Mouse (Mus musculus) heart, embryonic 13.5 days (tissue): Measurements from ENCODE around the gene Ifitm10. TPM values are rescaled to one million over a fixed set of nuclear protein-coding genes. Genes with fewer than 3 reads are reported as not detected.
A peak's percentile ranks its signal among the peaks of the same experiment; 100 is the strongest.
"Not testable (repeated sequence)": the region's sequence is repeated elsewhere in the genome, so short reads cannot be mapped to it uniquely, and the experiment has no call there.

ENCODE experiments used
- ATAC-seq: fragments of 200-750 bp; cut with Nextera tagmentation; 2 replicates; pipeline ENCODE4 v1.8.0; 2017; ENCODE audit warnings: moderate TSS enrichment; ENCODE audit not compliant: insufficient number of reproducible peaks, low FRiP score, low TSS enrichment; ENCODE audit errors: extremely low read depth
- H3K27ac ChIP-seq: fragments of 300-500 bp; sonication (generic); replicated peaks from 2 replicates; pipeline ENCODE4 v1.5.1; 2015; ENCODE audit warnings: moderate library complexity, mild to moderate bottlenecking, inconsistent platforms
- H3K27me3 ChIP-seq: fragments of 300-500 bp; sonication (generic); replicated peaks from 2 replicates; pipeline ENCODE4 v1.6.1; 2015; ENCODE audit warnings: mild to moderate bottlenecking, inconsistent platforms
- H3K36me3 ChIP-seq: fragments of 300-500 bp; sonication (generic); 2 replicates; pipeline ENCODE4 v1.6.1; 2015; ENCODE audit warnings: mild to moderate bottlenecking, inconsistent platforms
- H3K4me1 ChIP-seq: fragments of 300-500 bp; sonication (generic); 2 replicates; pipeline ENCODE4 v1.6.1; 2015; ENCODE audit warnings: inconsistent platforms
- H3K4me2 ChIP-seq: fragments of 300-500 bp; sonication (generic); 2 replicates; pipeline ENCODE4 v1.6.1; 2015; ENCODE audit warnings: inconsistent platforms, mild to moderate bottlenecking, moderate library complexity
- H3K4me3 ChIP-seq: fragments of 300-500 bp; sonication (generic); 2 replicates; pipeline ENCODE4 v1.5.1; 2015; ENCODE audit warnings: moderate library complexity, mild to moderate bottlenecking, inconsistent platforms
- H3K9ac ChIP-seq: fragments of 300-500 bp; sonication (generic); 2 replicates; pipeline ENCODE4 v1.6.1; 2015; ENCODE audit warnings: inconsistent platforms, mild to moderate bottlenecking, moderate library complexity
- H3K9me3 ChIP-seq: fragments of 300-500 bp; sonication (generic); 2 replicates; pipeline ENCODE4 v1.6.1; 2016; ENCODE audit warnings: inconsistent platforms
- WGBS: fragments of 180-500 bp; shearing (Covaris S2); methylation state at CpG from one replicate; pipeline ENCODE4 v1.1.7; 2015; ENCODE audit warnings: mixed read lengths; 5-methylcytosine and 5-hydroxymethylcytosine counted together
- polyA plus RNA-seq: library from polyadenylated mRNA; unstranded; fragments of >200 nt; fragmentation: Nextera tagmentation; extraction: Ambion mirVana; gene quantifications from 2 replicates; pipeline ENCODE4 v1.2.1, GENCODE M21; 2015

The Ifitm10 gene
- polyA plus RNA-seq, 1 experiment from 2014 or later, result 7.5 TPM

DNA sequence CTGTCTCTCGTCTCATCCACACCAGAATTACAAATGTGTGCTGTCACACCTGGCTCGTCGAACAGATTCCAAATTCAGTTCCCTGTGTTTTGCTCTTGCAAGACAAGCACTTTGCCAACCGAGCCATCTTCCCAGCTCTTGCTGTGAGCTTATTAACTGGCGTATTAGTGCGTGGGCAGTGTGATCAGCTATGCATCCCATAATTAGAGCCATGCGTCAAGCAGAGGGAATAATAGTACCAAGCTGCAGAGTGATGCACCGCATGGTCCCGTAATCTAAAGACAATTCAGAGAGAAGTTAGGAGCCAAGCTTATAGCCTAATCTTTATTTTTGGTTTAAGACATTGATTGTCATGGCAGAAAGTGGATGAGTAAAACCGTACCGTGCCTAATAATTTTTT is 54.4 kb downstream of the Ifitm10 start:
- no peak for ATAC-seq
- H3K36me3 ChIP-seq, result no peaks in the 10 kb centered on the region
- WGBS, result 83% methylated on average over 11 of the region's 11 CpGs
- H3K4me3 ChIP-seq, result no peak overlapping the region
- H3K27ac ChIP-seq, result 0 out of 2 replicates have a peak overlapping the region, but pooled peaks have one; percentile 4
- H3K4me1 ChIP-seq, result peaks cover 49% of the 10 kb centered on the region
- H3K9ac ChIP-seq, result no peak overlapping the region
- H3K4me2 ChIP-seq, result no peak overlapping the region
- H3K9me3 ChIP-seq, result no peaks in the 10 kb centered on the region
- H3K27me3 ChIP-seq, result no peaks in the 10 kb centered on the region

DNA sequence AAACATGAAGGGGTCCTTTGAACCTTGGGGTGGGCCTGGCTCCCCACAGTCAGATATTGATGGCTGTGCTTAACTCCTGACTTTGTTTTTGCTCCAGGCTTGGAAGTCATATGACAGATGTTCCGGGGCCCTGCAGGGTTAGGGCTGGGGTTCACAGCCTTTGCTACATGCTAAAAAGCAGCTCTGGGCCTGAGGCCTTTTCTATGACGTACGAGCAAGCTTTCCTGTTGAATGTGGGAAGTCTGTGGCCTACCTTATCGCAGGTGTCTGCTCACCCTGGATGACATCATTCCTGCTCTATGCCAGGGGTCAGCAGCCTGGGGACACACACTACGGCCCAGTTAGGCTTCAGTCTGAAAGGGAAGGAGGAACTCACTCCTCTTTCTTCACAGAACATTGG is 56.3 kb downstream of the Ifitm10 start:
- H3K9ac ChIP-seq, result 0 out of 2 replicates have a peak overlapping the region, but pooled peaks have one; percentile 37
- H3K4me1 ChIP-seq, result peaks cover 41% of the 10 kb centered on the region
- H3K27ac ChIP-seq, result peak overlapping the region; percentile 41; the same call in 1 of the 2 replicates
- no peaks in the 10 kb centered on the region for H3K9me3 ChIP-seq
- 63% methylated on average over 5 of the region's 5 CpGs for WGBS
- H3K4me2 ChIP-seq, result no peak overlapping the region
- ATAC-seq, result no peak
- no peaks in the 10 kb centered on the region for H3K36me3 ChIP-seq
- no peak overlapping the region for H3K4me3 ChIP-seq
- no peaks in the 10 kb centered on the region for H3K27me3 ChIP-seq

DNA sequence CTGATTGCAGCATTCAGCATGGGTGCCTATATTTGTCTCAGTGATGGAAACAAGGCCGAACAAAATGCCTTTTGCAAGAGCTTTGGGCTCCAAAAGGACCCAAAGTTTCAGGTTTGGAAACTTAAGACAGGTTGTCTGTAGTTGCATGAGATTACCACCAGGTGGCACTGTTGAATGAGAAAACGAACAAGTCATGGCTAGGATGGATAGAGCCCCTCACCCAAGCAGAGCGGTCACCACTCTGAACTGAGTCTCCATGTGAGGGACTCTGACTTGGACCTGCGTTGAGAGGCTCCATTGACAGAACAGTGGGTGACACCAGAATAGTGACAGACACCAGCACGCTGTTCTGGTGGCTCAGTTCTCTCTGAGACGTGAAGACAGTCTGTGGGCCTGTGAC is 57.0 kb downstream of the Ifitm10 start:
- Histone ChIP-seq H3K9ac (no peak overlapping the region), H3K4me2 (no peak overlapping the region), H3K27me3 (no peaks in the 10 kb centered on the region), H3K27ac (peak overlapping the region; percentile 41; the same call in 1 of the 2 replicates), H3K9me3 (no peaks in the 10 kb centered on the region), H3K4me3 (no peak overlapping the region), H3K36me3 (no peaks in the 10 kb centered on the region), H3K4me1 (peaks cover 37% of the 10 kb centered on the region)
- ATAC-seq, result no peak; the same call in 1 of the 2 replicates
- WGBS, result 19% methylated on average over 6 of the region's 6 CpGs

DNA sequence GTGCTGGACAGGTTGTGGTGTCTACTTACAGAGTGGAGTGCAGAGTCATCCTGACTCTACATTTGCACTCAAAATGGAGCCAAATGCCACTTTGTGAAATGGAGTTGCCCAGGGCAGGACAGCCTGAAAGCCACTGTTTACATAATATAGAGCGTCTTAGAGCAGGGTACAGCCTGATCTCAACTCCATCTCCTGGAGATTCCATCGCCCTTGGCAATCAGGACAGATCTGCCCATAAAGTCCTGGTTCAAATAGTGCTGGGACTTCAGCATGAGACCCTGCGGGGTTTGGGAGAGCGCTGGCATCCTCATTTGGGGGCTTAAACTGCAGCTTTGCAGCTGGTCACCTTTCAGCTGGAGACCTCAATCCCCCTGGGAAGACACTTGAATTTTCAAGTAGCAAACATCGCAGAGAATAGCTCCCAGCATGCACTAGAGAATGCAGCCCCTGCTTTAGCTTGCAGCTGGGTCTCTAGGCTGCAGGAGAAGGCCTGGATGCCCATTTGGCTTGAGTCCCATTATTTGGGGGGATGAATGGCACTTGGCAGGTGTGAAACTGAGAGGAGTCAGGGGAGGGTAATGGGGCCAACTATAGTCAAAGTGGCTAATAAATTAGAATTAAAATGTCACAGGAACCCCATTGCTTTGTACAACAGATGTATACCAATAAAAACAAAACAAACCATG is 58.8 kb downstream of the Ifitm10 start:
- WGBS, result 56% methylated on average over 5 of the region's 5 CpGs
- Histone ChIP-seq H3K36me3 (no peaks in the 10 kb centered on the region), H3K27ac (no peak overlapping the region), H3K4me1 (peaks cover 20% of the 10 kb centered on the region), H3K9me3 (no peaks in the 10 kb centered on the region), H3K9ac (no peak overlapping the region; the same call in 1 of the 2 replicates), H3K4me3 (no peak overlapping the region), H3K27me3 (no peaks in the 10 kb centered on the region), H3K4me2 (no peak overlapping the region)
- ATAC-seq, result no peak

DNA sequence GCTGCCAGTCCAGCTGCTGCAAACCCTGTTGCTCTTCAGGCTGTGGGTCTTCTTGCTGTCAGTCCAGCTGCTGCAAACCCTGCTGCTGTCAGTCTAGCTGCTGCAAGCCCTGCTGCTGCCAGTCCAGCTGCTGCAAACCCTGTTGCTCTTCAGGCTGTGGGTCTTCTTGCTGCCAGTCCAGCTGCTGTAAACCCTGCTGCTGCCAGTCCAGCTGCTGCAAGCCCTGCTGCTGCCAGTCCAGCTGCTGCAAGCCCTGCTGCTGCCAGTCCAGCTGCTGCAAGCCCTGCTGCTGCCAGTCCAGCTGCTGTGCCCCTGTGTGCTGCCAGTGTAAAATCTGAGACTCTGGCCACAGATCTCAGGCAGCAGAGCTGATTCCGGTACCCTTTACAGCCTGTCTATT is 69.6 kb downstream of the Ifitm10 start:
- H3K4me2 ChIP-seq, H3K27ac ChIP-seq, H3K4me3 ChIP-seq, H3K27me3 ChIP-seq, ATAC-seq, H3K9ac ChIP-seq, H3K36me3 ChIP-seq, H3K9me3 ChIP-seq: not testable (repeated sequence)
- H3K4me1 ChIP-seq, result peaks cover 20% of the 10 kb centered on the region
- WGBS, result 60% methylated on average over 1 of the region's 1 CpGs

DNA sequence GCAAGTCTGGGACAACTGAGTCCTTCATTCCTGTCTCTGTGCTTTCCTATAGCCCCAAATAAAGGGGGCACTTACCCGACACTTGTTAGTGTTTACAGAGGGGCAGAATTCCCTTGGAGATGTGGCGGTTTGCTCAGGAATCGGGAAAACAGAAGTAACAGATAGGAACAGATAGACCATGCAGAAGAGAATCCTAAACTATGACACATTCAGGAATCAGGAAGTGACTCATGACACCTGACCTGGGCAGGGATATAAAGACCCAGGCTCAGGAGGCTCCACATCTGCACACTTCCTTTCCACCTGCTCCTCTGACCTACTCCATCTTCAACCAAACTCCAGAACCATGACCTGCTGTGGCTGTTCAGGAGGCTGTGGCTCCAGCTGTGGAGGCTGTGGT is 70.3 kb downstream of the Ifitm10 start, which contains the start of gene Krtap5-4:
TSS of gene Krtap5-4 (plus strand) at position 301 of the 400 bp plus-strand sequence.
- H3K27me3 ChIP-seq, result no peaks in the 10 kb centered on the region
- H3K9ac ChIP-seq, result no peak within 1 kb of the TSS
- ATAC-seq, result no peak
- peaks cover 20% of the 10 kb centered on the region for H3K4me1 ChIP-seq
- H3K4me2 ChIP-seq, result no peak within 1 kb of the TSS
- H3K36me3 ChIP-seq, result no peaks in the 10 kb centered on the region
- WGBS, result 35% methylated on average over 3 of the region's 3 CpGs
- H3K4me3 ChIP-seq, result no peak within 1 kb of the TSS
- H3K27ac ChIP-seq, result no peak within 1 kb of the TSS
- no peaks in the 10 kb centered on the region for H3K9me3 ChIP-seq

DNA sequence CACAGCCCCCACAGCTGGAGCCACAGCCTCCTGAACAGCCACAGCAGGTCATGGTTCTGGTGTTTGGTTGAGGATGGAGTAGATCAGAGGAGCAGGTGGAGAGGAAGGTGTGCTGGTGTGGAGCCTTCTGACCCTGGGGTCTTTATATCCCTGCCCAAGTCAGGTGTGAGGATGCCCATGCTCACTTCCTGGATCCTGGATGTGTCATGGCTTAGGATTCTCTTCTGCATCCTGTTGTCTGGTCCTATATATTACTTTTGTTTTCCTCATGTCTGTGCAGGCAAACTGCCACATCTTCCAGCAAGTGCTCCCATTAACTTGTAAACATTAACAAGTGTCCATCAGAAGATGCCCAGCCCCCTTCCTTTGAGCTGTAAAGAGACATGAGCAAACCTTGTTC is 76.5 kb downstream of the Ifitm10 start, which contains the start of gene Krtap5-1:
TSS of gene Krtap5-1 (minus strand) at position 101 of the 400 bp plus-strand sequence.
- not testable (repeated sequence) for H3K9ac ChIP-seq, ATAC-seq, H3K4me3 ChIP-seq, H3K27me3 ChIP-seq, H3K9me3 ChIP-seq, H3K36me3 ChIP-seq, H3K4me2 ChIP-seq
- H3K4me1 ChIP-seq, result peaks cover 28% of the 10 kb centered on the region
- H3K27ac ChIP-seq, result peak within 1 kb of the TSS; percentile 12; the same call in 1 of the 2 replicates

DNA sequence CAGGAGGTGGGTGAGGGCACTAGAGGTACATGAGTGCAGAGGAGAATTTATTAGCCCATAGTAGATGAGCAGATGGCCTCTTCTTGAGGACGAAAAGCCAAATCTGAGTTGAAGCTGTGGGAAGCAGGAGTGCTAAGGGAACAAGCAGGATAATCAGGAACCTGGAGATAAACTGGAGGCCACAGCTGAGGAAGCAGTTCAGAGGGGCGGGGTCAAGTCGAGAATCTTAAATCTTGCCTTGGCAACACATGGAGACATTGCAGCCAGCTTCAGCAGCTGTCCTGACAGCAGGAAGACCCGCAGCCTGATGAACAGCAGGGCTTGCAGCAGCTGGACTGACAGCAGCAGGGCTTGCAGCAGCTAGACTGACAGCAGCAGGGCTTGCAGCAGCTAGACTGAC is 77.4 kb downstream of the Ifitm10 start:
- H3K4me3 ChIP-seq, H3K4me2 ChIP-seq, H3K9ac ChIP-seq, H3K36me3 ChIP-seq, H3K9me3 ChIP-seq, ATAC-seq, H3K27me3 ChIP-seq: not testable (repeated sequence)
- WGBS, result 18% methylated on average over 4 of the region's 4 CpGs
- Histone ChIP-seq H3K27ac (peak overlapping the region; percentile 12; the same call in 1 of the 2 replicates), H3K4me1 (peaks cover 28% of the 10 kb centered on the region)

DNA sequence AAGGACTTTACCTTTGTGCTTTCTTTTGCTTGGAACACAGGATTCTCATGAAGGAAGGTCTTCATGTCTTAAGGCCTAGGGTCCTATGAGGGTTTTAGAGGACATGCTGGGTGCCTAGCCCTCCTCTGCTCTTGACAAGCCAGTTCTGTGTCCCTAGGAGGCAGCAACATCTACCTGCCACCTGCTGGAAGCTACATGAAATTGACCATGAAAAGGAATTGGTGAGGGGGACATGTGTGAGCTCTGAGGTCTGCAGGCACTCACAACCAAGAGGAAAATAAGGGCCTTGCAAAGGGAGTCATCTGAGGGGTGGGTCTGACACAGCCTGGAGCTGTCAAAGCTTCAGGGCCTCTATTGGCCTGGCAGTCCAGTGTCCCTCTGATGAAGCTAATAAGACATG is 78.1 kb downstream of the Ifitm10 start:
- no peaks in the 10 kb centered on the region for H3K36me3 ChIP-seq
- H3K9ac ChIP-seq, result no peak overlapping the region
- H3K4me1 ChIP-seq, result peaks cover 28% of the 10 kb centered on the region
- no peak overlapping the region for H3K4me2 ChIP-seq
- no peaks in the 10 kb centered on the region for H3K27me3 ChIP-seq
- H3K27ac ChIP-seq, result peak overlapping the region; percentile 12; the same call in 1 of the 2 replicates
- H3K4me3 ChIP-seq, result no peak overlapping the region
- ATAC-seq, result no peak
- no peaks in the 10 kb centered on the region for H3K9me3 ChIP-seq

DNA sequence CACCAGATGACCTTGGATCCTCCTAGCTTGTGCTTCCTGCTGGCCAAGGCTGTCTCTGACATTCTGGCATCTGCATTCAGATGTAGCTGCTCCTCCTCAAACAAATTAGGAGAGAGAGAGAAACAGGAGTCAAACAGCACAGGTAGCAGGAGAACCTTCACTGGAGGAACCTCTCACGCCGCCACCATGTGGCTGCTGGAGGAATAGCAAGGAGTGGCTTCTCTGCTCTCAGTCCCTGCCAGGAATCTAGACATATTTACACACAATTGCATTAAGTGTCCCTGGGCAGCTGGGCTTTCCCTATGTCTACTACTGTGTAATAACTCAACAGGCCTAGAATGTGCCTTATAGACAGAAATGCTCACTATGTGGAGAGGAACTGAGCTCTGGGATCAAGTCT is 79.7 kb downstream of the Ifitm10 start:
- not testable (repeated sequence) for H3K27ac ChIP-seq, ATAC-seq, H3K9me3 ChIP-seq, H3K4me3 ChIP-seq, H3K9ac ChIP-seq, H3K27me3 ChIP-seq, H3K36me3 ChIP-seq, H3K4me2 ChIP-seq
- H3K4me1 ChIP-seq, result peaks cover 22% of the 10 kb centered on the region
- WGBS, result 0% methylated on average over 2 of the region's 2 CpGs

DNA sequence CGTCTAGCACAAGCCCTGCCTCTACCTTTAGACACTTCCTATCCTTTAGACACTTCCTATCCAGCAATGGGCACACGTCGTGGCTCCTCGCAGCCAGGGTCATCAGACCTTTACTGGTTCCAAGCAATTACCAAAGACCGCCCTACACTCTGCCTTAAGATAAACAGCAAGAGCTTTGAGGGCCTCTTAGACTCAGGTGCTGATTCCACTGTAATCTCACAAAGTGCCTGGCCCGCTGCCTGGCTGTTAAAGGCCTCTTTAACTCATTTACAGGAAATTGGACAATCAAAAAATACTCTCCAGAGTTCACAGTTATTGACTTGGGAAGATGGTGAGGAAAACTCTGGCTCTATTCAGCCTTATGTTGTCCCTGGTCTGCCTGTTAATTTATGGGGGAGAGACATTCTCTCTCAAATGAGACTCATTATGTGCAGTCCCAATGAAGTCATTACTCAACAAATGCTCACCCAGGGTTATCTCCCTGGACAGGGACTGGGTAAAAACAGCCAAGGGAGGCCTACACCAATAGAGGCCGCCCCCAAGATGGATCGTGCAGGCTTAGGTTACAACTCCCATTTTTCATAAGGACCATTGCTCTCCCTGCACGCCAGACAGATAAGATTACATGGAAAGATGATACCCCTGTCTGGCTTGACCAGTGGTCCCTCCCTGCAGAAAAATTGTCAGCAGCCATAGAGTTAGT is 87.5 kb downstream of the Ifitm10 start:
- WGBS, result 35% methylated on average over 9 of the region's 9 CpGs

More for the DNA sequence above, 87.5 kb downstream of the Ifitm10 start:
- H3K27ac ChIP-seq, H3K4me2 ChIP-seq, ATAC-seq, H3K4me3 ChIP-seq, H3K36me3 ChIP-seq, H3K27me3 ChIP-seq, H3K9ac ChIP-seq, H3K9me3 ChIP-seq: not testable (repeated sequence)
- peaks cover 34% of the 10 kb centered on the region for H3K4me1 ChIP-seq
